Mouse (Mus musculus): ENCODE data around the gene Slc25a47.

DNA sequence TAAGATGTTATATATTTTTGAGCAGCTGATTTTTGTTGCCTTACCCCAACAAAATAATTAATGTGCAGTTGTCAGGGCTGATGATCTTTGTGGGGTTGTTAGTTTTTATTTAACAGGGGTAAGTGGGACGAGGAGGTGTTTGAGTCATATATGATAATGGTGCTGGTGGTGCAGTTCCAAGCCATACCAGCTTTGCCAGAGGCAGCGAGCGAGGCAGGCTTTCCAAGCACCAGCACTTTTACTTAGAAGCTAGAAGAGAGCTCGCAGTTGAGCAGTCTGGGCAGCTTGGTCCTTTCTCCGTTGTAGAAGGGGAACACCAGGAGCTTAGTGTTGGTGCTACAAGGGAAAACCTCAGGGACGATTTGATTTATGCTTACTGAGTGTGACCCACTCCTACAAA is 23.4 kb upstream of the Slc25a47 start:
- TF ChIP-seq CTCF (IDR thresholded peaks at IDR 0.05; ENCODE audit: extremely low read depth, insufficient read depth, insufficient read length, insufficient replicate concordance) (no peak), POLR2A (IDR thresholded peaks at IDR 0.05; ENCODE audit: low read depth, low read length) (no peak)
